Mouse (Mus musculus) MEL (cell line): ENCODE results near the gene Tspoap1. TPM values are rescaled to one million over a fixed set of nuclear protein-coding genes. Genes with fewer than 3 reads are reported as not detected.

ENCODE experiments used
- DNase-seq: peaks from one replicate; pipeline ENCODE4 v3.0.0; 2011; ENCODE audit warnings: low read depth, low spot score
- H3K27ac ChIP-seq: 2 replicates; pipeline ENCODE4 v1.5.1; 2012; ENCODE audit warnings: low read depth, mild to moderate bottlenecking, control low read depth, low read length, moderate library complexity; ENCODE audit not compliant: control insufficient read depth
- H3K27me3 ChIP-seq, 2 experiments: fragments of 150-350 bp in 1 of 2; sonication (generic) in 1 of 2; 2 replicates each; pipeline ENCODE4 v1.6.1; 2012; ENCODE audit warnings: low read length in 2 of 2, mild to moderate bottlenecking in 2 of 2, improper control_type of control experiment in 1 of 2, moderate library complexity in 1 of 2; ENCODE audit not compliant: insufficient read depth in 2 of 2, control insufficient read depth in 1 of 2
- H3K36me3 ChIP-seq, 2 experiments: 2 replicates each; pipeline ENCODE4 v1.6.1; 2012 to 2014; ENCODE audit warnings: low read length in 2 of 2, improper control_type of control experiment in 1 of 2, inconsistent platforms in 1 of 2, mild to moderate bottlenecking in 1 of 2; ENCODE audit not compliant: insufficient read depth in 2 of 2, control insufficient read depth in 1 of 2
- H3K4me1 ChIP-seq, 2 experiments: fragments of 150-350 bp in 1 of 2; sonication (generic) in 1 of 2; 2 replicates each; pipeline ENCODE4 v1.6.1; 2012; ENCODE audit warnings: low read length in 2 of 2, improper control_type of control experiment in 1 of 2, mild to moderate bottlenecking in 1 of 2; ENCODE audit not compliant: insufficient read depth in 2 of 2, control insufficient read depth in 1 of 2
- H3K4me3 ChIP-seq, 2 experiments: fragments of 150-350 bp in 1 of 2; sonication (generic) in 1 of 2; 2 replicates each; pipeline ENCODE4 v1.5.1; 2012; ENCODE audit warnings: low read depth in 2 of 2, low read length in 2 of 2, mild to moderate bottlenecking in 2 of 2, moderate library complexity in 2 of 2, control low read depth in 1 of 2, improper control_type of control experiment in 1 of 2; ENCODE audit not compliant: control insufficient read depth in 1 of 2, insufficient read depth in 1 of 2
- H3K79me2 ChIP-seq: 2 replicates; pipeline ENCODE4 v1.6.1; 2012; ENCODE audit warnings: mild to moderate bottlenecking, low read length, moderate library complexity; ENCODE audit not compliant: control insufficient read depth, poor library complexity, insufficient read depth
- H3K9ac ChIP-seq: 2 replicates; pipeline ENCODE4 v1.6.1; 2012; ENCODE audit warnings: low read depth, mild to moderate bottlenecking, control low read depth, low read length, moderate library complexity; ENCODE audit not compliant: control insufficient read depth, poor library complexity, severe bottlenecking
- H3K9me3 ChIP-seq: fragments of 150-350 bp; sonication (generic); replicated peaks from 2 replicates; pipeline ENCODE4 v1.6.1; 2012; ENCODE audit warnings: mild to moderate bottlenecking, low read length, improper control_type of control experiment, moderate library complexity; ENCODE audit not compliant: insufficient read depth
- CHD2 ChIP-seq: IDR thresholded peaks from 2 replicates; pipeline ENCODE4 v1.6.1; 2011; ENCODE audit warnings: low read length, improper control_type of control experiment
- CTCF ChIP-seq, 3 experiments: IDR thresholded peaks in 2 of 3; conservative IDR thresholded peaks in 1 of 3; 2 replicates each; pipeline ENCODE4 v1.5.1; 2011 to 2012; ENCODE audit warnings: low read length in 3 of 3, low read depth in 2 of 3, mild to moderate bottlenecking in 2 of 3, improper control_type of control experiment in 1 of 3, inconsistent platforms in 1 of 3, mixed read lengths in 1 of 3, moderate library complexity in 1 of 3; ENCODE audit not compliant: control insufficient read depth in 1 of 3, insufficient read depth in 1 of 3, poor library complexity in 1 of 3, severe bottlenecking in 1 of 3
- E2F4 ChIP-seq: IDR thresholded peaks from 2 replicates; pipeline ENCODE4 v1.6.1; 2011; ENCODE audit warnings: low read depth, low read length, improper control_type of control experiment, borderline replicate concordance
- ELF1 ChIP-seq: IDR thresholded peaks from 2 replicates; pipeline ENCODE4 v1.6.1; 2014; ENCODE audit warnings: low read depth, mild to moderate bottlenecking, inconsistent platforms, low read length, improper control_type of control experiment, moderate library complexity
- ETS1 ChIP-seq: IDR thresholded peaks from 2 replicates; pipeline ENCODE4 v1.6.1; 2012; ENCODE audit warnings: low read depth, mild to moderate bottlenecking, inconsistent platforms, low read length, improper control_type of control experiment, moderate library complexity
- GABPA ChIP-seq: IDR thresholded peaks from 2 replicates; pipeline ENCODE4 v1.6.1; 2012; ENCODE audit warnings: low read depth, mild to moderate bottlenecking, inconsistent platforms, low read length, improper control_type of control experiment, moderate library complexity
- GATA1 ChIP-seq: IDR thresholded peaks from 2 replicates; pipeline ENCODE4 v1.6.1; 2011; ENCODE audit warnings: low read depth, low read length, improper control_type of control experiment
- HCFC1 ChIP-seq: IDR thresholded peaks from 2 replicates; pipeline ENCODE4 v1.6.1; 2012; ENCODE audit warnings: low read depth, mild to moderate bottlenecking, inconsistent platforms, low read length, improper control_type of control experiment, moderate library complexity
- MAX ChIP-seq: IDR thresholded peaks from 2 replicates; pipeline ENCODE4 v1.6.1; 2011; ENCODE audit warnings: low read length, improper control_type of control experiment
- MYC ChIP-seq: IDR thresholded peaks from 2 replicates; pipeline ENCODE4 v1.6.1; 2011; ENCODE audit warnings: low read depth, mild to moderate bottlenecking, low read length, improper control_type of control experiment, moderate library complexity
- NELFE ChIP-seq: IDR thresholded peaks from 2 replicates; pipeline ENCODE4 v1.6.1; 2011; ENCODE audit warnings: low read depth, low read length, improper control_type of control experiment
- POLR2A ChIP-seq, 2 experiments: IDR thresholded peaks; 2 replicates each; pipeline ENCODE4 v1.6.1; 2011 to 2012; ENCODE audit warnings: low read length in 2 of 2, mild to moderate bottlenecking in 2 of 2, control low read depth in 1 of 2, improper control_type of control experiment in 1 of 2, low read depth in 1 of 2, moderate library complexity in 1 of 2; ENCODE audit not compliant: control insufficient read depth in 1 of 2, insufficient read depth in 1 of 2, poor library complexity in 1 of 2
- POLR2AphosphoS2 ChIP-seq: IDR thresholded peaks from 2 replicates; pipeline ENCODE4 v1.6.1; 2011; ENCODE audit warnings: low read length, improper control_type of control experiment
- POLR2AphosphoS5 ChIP-seq: IDR thresholded peaks from 2 replicates; pipeline ENCODE4 v1.6.1; 2012; ENCODE audit warnings: low read depth, borderline replicate concordance, mild to moderate bottlenecking, inconsistent platforms, low read length, moderate library complexity, mixed read lengths
- RAD21 ChIP-seq: IDR thresholded peaks from 2 replicates; pipeline ENCODE4 v1.6.1; 2011; ENCODE audit warnings: mild to moderate bottlenecking, low read depth, low read length, improper control_type of control experiment
- TBP ChIP-seq: IDR thresholded peaks from 2 replicates; pipeline ENCODE4 v1.8.0; 2011; ENCODE audit warnings: low read depth, low read length, improper control_type of control experiment
- TCF12 ChIP-seq: IDR thresholded peaks from 2 replicates; pipeline ENCODE4 v1.6.1; 2014; ENCODE audit warnings: low read depth, mild to moderate bottlenecking, inconsistent platforms, low read length, improper control_type of control experiment, moderate library complexity
- UBTF ChIP-seq: IDR thresholded peaks from 2 replicates; pipeline ENCODE4 v1.6.1; 2012; ENCODE audit warnings: low read depth, mild to moderate bottlenecking, inconsistent platforms, low read length, improper control_type of control experiment, moderate library complexity, borderline replicate concordance; ENCODE audit not compliant: insufficient read depth
- USF2 ChIP-seq, 2 experiments: IDR thresholded peaks; 2 replicates each; pipeline ENCODE4 v1.6.1; 2011 to 2012; ENCODE audit warnings: improper control_type of control experiment in 2 of 2, low read length in 2 of 2, borderline replicate concordance in 1 of 2, inconsistent platforms in 1 of 2, low read depth in 1 of 2, mild to moderate bottlenecking in 1 of 2; ENCODE audit not compliant: insufficient read depth in 1 of 2
- polyA plus RNA-seq, 2 experiments: library from polyadenylated mRNA; stranded (reverse) in 1 of 2; unstranded in 1 of 2; fragments of >175 nt in 1 of 2; fragments of >200 nt in 1 of 2; gene quantifications; 2 replicates each; pipeline versions ENCODE4 v1.2.1 to v1.2.4; 2012; ENCODE audit warnings: low replicate concordance in 2 of 2, low read depth in 1 of 2; ENCODE audit not compliant: insufficient read length in 2 of 2, insufficient read depth in 1 of 2, missing spikeins in 1 of 2
- total RNA-seq: library from RNA; depleted of rRNA; stranded (reverse); fragments of 300-350 nt; gene quantifications from 2 replicates; pipeline ENCODE4 v1.2.3, GENCODE M21; 2012

Gene Tspoap1
- total and polyA plus RNA-seq, 3 experiments = 5.2 to 8.6 TPM; not detected in 1

DNA sequence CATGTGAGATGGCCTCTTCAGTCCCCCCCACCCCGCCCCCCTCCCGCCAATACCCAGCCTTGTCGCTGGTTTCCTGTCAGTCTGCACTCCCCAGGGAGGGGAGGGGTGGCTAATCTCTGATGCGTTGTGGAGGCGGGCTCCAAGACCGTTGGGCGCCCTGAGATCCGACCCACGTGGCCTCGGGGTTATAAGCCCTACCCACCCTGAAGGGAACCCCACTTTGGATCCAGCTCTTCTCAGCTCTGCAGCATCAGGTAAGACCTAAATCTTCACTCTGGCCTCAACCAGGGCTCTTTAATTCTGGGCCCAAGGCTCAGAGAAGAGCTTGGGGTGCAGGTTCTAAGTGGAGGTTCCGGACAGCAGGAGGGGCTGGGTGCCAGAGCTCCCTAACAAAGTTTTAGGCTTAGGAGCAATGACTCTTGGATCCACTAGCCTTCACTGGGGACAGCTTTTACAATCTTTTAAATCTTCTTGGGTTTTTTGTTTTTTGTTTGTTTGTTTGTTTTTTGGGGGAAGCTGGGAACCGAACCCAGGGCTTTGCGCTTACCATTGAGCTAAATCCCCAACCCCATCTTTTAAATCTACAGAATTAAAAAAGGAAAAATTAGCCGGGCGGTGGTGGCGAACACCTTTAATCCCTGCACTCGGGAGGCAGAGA, 4.9 kb upstream of the Tspoap1 start:
- Histone ChIP-seq H3K9me3 (no peaks in the 10 kb centered on the region), H3K9ac (peak overlapping the region; percentile 95), H3K4me3 (peak overlapping the region; percentile 48 to 94), H3K79me2 (peaks cover 61% of the 10 kb centered on the region), H3K27me3 (no peaks in the 10 kb centered on the region), H3K36me3 (peaks cover 2 to 23% of the 10 kb centered on the region in 2 experiments; a peak in 3 of 4 replicates), H3K4me1 (peaks cover 5 to 34% of the 10 kb centered on the region in 2 experiments; a peak in 3 of 4 replicates), H3K27ac (peak overlapping the region; percentile 100)
- peak; percentile 99 for DNase-seq
- TF ChIP-seq MYC (no peak), NELFE (no peak), TBP (peak; percentile 99), USF2 (IDR thresholded peaks at IDR 0.05; ENCODE audit: borderline replicate concordance in 1 of 2, insufficient read depth in 1 of 2, low read depth in 1 of 2, low read length in 2 of 2) (no peak; a peak in 1 of 4 replicates), POLR2A (IDR thresholded peaks at IDR 0.05; ENCODE audit: control insufficient read depth in 1 of 2, insufficient read depth in 1 of 2, low read depth in 1 of 2, low read length in 2 of 2, poor library complexity in 1 of 2) (peak; percentile 99), UBTF (0 out of 2 replicates have a peak, but pooled peaks have one; percentile 51), ETS1 (no peak), MAX (no peak), POLR2AphosphoS5 (peak; percentile 99), HCFC1 (no peak), ELF1 (no peak), CHD2 (no peak), RAD21 (no peak), GATA1 (no peak)

DNA sequence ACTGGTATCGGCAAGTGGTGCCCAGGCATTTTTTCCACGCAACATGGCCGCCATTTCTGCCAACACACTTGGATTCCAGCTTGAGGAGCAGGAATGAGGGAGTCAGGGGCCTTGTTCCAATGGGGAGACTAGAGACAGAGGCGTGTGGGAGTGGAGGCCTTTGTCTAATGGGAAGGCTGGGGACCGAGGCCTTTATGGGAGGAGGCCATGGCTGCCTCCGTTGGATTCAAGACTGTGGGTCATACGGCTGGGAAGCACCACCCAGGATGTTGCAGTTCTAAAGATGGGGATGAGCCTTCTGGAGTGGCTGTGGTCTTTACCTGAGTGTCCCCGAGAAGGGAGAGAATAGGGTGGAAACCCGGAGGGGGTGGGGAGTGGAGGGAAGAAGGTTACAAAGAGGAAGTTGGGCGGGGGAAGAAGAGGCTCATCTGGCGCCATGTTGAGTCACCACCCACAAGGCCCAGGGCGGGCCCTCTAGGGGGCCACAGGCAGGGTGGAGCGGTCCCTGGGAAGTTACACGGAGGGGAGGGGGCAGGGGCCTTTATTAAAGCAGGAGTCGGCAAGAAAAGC, 4.0 kb upstream of the Tspoap1 start:
- peak; percentile 89 for DNase-seq
- H3K4me1 ChIP-seq = peaks cover 5 to 27% of the 10 kb centered on the region in 2 experiments; a peak in 3 of 4 replicates
- no peak for TF ChIP-seq GATA1
- peak in 1 of 2 experiments; percentile 69; a peak in 2 of 4 replicates for TF ChIP-seq POLR2A (IDR thresholded peaks at IDR 0.05; ENCODE audit: control insufficient read depth in 1 of 2, insufficient read depth in 1 of 2, low read depth in 1 of 2, low read length in 2 of 2, poor library complexity in 1 of 2)
- TF ChIP-seq CTCF (IDR thresholded peaks at IDR 0.05 in 2 of 3, conservative IDR thresholded peaks at IDR 0.05 in 1 of 3; ENCODE audit: control insufficient read depth in 1 of 3, insufficient read depth in 1 of 3, low read depth in 2 of 3, low read length in 3 of 3, poor library complexity in 1 of 3, severe bottlenecking in 1 of 3) = peak in 1 of 3 experiments; percentile 27; a peak in 1 of 6 replicates
- TF ChIP-seq RAD21 = no peak
- TF ChIP-seq TCF12 = no peak
- TF ChIP-seq POLR2AphosphoS5 = peak; percentile 96; the same call in 1 of the 2 replicates
- no peak for TF ChIP-seq E2F4
- TF ChIP-seq GABPA = no peak
- peak; percentile 65; the same call in 1 of the 2 replicates for TF ChIP-seq UBTF
- TF ChIP-seq POLR2AphosphoS2 = no peak
- TF ChIP-seq TBP = peak; percentile 29; the same call in 1 of the 2 replicates

More for the DNA sequence above, 4.0 kb upstream of the Tspoap1 start:
- H3K9me3 ChIP-seq = no peaks in the 10 kb centered on the region
- H3K4me3 ChIP-seq = peak overlapping the region; percentile 25 to 94
- H3K79me2 ChIP-seq = peaks cover 54% of the 10 kb centered on the region
- peak overlapping the region; percentile 95 for H3K9ac ChIP-seq
- H3K27ac ChIP-seq = peak overlapping the region; percentile 86
- peaks cover 2 to 23% of the 10 kb centered on the region in 2 experiments; a peak in 3 of 4 replicates for H3K36me3 ChIP-seq
- H3K27me3 ChIP-seq = no peaks in the 10 kb centered on the region
